Mouse (Mus musculus) embryo, embryonic 11 days (tissue): ENCODE results near the gene Acly.

Experiments used
- DNase-seq: peaks from one replicate; pipeline ENCODE4 v3.0.0-alpha.2; 2015

Gene Acly

DNA sequence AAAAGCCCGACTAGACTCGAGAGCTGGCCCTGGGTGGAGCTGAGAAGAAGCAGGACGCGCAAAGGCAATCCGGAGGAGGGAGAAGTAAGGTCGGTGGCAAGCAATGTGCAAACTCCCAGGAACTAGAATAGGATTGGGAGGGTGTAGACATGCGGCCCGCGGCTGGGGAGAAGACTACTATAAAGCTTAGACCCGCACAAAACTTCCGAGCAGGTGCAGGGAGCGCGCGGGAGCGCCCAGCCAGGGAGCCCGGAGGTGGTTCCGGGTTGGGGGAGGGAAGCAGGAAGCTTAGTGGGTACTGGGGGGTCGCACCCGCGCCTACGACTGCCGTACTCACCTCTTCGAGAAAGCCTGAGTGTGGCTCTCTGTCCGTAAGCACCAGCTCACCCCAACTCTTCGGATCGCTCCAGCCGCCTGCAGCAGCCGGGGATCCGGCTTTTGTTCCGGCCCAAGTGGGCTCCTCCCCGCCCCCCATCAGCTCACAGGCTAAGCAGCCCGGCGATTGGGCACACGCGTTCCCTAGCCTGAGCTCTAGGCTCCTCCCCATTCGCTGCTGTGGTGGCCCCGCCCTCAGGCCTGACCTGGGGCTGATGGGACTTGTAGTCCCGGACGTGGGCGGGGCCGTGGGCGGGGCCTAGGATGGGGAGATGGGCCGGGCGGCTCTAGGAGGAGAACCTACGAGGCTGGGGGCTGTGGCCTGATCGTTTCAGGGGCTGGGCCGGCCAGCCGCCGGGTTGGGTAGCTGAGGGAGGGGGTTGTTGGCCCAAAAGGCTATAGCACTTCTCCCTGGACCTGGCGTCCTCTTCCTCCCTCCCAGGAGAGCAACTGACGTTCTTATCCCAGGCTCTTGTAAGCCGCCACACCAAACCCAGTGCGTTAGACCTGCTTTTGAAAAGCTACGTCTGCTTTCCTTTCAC, at the start of gene Acly:
TSS of gene Acly (minus strand) at position 543 of the 917 bp plus-strand sequence.
- DNase-seq = peak; percentile 100

DNA sequence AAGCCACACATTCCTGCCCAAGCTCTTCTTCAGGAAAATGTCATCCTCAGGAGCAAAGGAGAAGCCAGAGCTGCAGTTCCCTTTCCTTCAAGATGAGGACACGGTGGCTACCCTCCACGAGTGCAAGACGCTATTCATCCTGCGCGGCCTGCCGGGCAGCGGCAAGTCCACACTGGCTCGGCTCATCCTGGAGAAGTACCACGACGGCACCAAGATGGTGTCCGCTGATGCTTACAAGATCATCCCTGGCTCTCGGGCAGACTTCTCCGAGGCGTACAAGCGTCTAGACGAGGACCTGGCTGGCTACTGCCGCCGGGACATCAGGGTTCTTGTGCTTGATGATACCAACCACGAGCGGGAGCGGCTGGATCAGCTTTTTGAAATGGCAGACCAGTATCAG, 48.5 kb upstream of the Acly start:
- DNase-seq = no peak

DNA sequence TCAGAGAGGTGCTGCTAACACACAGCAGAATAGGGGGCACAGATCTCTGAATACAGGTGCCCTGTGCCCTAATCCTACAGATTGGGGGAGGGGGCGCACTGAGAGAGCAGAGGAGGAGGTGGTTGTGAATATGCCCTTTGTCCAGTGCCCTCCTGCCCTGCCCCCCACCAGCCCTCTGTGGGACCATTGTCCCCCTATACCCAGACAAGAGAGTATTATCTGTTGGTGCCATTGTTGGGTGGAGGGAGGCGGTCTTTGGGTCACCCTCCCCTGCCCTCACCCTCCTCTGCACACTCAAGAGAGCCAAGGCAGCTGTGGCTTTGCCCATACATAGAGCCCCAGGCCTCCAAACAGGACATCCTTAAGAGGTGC, 47.7 kb upstream of the Acly start:
- no peak for DNase-seq

DNA sequence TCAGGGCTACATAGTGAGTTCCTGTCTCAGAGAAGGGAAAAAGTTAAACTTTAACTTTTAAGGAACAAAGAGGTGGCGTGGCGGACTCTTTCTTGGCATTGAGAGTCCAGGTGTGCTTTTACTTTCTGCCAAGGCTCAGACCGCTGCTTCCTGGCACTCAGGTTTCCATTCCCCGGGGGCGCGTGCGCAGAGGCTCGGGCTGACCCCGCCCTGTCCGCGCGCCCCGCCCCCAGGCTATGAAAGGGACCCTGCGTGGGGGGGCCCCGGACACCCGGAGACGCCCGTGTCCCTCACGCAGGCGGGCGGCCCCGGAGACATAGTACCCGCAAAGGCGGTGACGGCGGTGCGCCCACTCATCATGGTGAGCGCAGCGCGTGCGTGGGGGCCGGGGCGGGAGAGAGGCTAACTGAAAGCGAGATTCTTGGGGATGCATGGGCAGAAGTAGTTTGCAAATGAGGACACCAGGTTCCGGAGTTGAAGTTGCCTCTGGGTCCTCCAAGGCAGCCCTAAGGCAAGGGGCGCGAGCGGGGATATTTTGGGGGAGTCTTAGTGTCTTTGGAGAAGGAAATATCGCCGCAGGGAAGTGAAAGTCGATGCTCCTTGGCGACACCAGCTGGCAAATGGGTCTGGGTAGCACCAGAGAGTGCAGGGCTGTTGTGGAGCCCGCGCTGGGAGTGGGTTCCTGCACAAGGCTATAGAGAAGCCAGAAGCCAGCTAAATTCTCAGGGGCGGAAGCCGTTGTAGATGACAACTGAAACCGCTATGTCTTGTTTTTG, 47.1 kb upstream of the Acly start, which contains the start of gene Cnp:
TSS of gene Cnp (plus strand) at position 197 of the 776 bp plus-strand sequence.
- peak; percentile 82 for DNase-seq

DNA sequence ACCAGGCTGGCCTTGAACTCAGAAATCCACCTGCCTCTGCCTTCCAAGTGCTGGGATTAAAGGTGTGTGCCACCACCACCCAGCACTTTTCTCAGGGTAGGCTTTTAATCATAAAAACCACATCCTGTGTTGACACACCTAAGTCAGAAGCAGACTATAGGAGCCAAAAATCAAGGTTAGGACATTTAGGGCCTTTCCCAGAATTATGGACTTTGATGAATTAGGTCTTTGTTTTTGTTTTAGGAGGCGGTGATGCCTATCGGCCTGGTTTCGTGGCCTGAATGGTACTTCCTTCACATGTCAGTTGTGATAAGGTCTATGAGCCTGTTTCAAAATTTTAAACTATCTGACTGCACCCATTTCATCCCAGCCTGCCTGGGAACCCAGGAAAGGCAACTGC, 46.4 kb upstream of the Acly start:
- DNase-seq = no peak

DNA sequence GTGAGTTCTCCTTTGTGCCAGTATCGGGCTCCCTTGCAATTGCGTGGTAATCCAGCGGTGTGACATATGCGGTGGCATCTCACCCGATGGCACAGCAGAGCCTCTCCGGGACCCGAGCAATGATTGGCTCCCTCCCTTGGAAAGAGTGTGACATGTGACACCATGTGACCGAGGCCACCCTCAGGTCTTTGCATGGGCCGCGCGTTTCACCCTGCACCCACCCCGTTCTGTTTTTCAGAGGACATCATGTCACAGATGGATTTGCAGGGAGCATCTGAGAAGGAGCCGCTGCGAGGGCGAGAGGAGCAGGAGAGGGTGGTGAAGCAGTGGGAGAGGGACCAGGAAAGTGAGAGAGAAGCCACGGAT, 43.4 kb upstream of the Acly start:
- DNase-seq = no peak

DNA sequence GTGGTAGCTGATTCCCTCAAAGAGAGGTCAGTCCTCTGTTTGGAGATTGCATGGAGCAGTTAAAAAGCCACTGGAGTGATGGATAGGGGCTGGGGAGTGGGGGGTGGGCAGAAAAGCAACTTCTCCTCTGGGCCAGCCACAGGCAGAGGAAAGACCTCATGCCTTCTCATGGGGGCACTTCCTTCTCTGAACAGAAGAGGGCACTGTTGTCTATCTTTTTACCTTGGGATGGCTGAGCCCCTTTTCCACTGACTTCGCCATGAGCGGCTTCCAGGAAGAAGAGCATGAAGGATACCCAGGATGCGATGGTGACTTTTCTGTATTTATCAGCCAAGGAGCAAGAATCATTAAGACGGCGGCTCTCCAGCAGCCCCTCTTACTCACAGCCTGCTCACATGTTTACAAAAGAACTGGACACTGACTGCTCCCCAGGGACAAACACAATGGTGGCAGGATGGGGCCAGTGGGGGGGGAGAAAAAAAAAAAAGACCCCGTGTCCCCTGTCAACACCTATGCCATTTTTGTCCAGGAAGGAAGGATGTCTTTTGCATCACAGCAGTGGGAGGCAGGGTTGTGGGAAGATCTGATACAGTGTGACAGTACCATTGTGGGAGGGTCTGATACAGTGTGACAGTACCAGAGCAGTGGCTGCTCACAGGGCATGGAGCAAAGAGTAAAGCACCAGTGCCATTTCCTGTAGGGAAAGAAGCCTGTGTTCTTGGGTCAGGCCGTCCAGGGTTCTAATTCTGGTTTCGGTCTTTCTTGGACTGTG, 42.8 kb upstream of the Acly start:
- peak; percentile 84 for DNase-seq

DNA sequence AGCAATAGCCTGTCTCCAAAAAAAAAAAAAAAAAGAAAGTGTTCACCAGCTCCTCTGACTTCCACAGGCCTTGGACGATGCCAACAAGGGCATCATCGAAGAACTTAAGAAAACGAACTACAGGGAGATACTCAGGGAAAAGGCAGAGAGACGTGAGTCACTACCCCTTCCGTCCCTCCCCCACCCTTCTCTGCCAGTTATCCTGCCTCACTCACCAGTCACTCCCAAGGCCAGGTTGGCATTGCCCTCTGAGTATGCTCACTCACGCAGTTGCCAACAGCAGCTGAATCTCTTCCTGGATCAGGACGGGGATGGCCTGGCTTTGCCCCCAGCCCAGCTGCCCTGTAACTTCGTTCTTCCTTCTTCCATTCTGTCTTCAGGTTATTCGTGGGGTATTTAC, 42.0 kb upstream of the Acly start:
- no peak for DNase-seq

DNA sequence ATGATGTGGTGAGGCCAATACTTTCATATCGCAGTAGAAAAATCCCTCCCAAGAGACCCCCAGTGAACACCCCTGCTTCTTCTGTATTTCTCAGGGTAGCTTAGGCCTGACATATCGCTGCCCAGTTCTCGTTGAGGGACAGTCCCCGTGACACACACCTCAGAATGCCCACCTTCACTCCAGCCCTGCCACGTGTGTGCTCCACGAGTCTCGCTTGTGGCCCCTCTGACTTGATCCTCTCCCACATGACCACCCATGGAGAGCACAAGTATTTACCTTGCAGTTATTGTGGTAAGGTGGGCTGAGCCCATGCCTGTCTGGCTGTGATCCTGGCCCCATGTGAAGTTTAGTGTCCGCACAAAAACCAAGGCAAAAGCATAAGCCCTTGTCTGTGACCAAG, 40.9 kb upstream of the Acly start:
- no peak for DNase-seq

DNA sequence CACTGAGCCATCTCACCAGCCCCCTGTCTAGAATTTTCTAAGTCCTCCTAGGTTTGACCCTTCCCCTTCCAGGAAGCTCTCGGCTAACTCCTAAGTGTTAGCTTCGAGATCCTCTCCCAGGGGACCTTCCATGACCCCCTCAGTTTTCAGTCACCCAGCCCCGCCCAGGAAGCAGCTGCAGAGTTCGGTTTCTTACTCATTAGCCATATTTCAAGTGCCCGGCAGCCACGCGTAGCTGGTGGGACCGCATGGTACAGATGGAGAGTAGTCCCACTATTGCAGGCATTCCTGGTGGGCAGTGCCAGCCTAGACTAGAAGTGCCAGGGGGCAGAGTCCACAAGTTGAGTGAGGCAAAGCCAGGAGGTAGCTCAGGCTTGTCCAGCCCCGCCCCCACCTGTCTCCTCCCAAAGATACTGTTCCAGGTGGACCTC, 40.0 kb upstream of the Acly start:
- DNase-seq = no peak

DNA sequence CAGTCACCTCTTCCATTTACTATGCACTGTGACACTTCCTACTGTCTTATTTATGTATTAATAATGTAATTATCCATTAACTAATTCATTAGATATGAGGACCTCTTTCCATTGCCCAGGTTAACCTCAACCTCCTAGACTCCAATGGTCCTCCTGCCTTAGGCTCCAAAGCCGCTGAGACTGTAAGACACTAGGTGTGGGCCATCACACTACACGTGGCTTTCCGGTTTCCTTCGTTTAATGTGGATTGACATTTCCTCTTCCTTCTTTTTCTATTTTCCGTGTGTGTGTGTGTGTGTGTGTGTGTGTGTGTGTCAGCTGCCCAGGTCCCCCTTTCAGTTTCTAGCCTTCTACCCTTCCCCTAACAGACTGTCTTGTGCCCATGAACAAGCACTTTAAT, 39.4 kb upstream of the Acly start:
- DNase-seq = no peak

DNA sequence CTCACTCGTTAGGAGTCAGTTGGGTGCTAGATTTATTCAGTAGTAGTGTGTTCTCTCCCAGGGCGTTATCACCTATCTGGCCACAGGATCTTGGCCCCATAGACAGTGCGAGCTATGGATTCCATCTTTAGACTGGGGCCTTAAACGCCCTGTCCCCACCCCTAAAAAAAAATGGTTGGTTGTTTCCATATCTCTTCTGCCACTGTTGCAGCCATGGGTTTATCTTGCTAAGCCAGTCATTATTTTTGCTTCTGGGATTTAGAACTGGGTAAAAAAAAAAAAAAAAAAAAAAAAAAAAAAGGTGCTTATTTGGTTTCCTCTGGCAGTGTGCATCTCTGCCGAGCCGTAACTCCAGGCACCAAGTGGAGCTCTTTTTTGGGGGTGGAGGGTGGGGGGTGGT, 36.9 kb upstream of the Acly start:
- DNase-seq = no peak

DNA sequence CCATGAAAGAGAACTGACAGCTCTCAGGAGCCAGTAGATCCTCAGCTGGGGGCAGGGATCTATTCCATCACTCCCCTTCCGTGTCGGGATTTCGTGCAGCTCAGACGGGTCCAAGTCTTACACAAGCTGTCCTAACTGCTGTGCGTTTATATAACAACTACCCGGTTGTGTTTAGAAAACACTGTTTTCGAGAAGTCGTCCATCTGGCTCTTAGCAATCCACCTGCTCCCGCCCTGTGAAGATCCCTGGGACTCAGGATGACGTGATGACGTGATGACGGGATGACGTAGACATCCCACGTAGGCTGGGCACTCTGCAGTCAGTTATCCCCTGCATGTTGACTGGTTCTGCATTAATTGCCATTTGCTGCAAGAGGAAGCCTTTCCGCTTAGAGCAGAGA, 36.5 kb upstream of the Acly start:
- DNase-seq = no peak

DNA sequence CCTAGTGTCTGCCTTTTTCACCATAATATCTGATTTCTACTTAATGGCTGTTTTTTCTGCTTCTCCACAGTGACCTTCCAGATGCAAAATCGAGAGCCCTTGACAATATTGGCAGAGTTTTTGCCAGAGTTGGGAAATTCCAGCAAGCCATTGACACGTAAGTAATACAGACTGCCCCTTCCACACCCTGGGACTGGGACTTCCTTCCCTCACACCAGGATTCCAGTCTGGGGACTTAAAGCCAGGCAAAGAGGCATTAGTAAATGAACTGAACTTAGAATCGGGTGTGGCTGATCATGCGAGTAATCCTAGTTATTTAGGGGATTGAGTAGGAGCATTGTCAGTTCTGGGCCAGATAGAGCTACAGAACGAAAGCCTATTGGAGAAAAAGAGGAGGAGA, 33.9 kb upstream of the Acly start:
- DNase-seq = no peak

DNA sequence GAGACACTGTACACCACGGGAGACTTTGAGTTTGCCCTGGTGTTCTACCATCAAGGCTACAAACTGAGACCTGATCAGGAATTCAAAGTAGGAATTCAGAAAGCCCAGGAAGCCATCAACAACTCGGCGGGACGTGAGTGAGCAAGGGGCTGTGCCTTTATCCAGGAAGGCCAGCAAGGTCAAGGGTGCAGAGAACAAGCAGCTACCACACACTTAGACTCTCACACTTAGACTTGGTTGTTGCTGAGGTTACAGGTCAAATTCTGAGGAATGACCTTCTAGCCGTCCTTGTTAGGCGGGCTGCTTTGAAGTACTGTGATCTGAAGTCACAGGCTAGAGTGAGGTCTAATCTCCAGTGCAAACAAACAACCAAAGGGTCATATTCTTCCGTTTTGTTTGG, 31.7 kb upstream of the Acly start:
- DNase-seq = no peak

DNA sequence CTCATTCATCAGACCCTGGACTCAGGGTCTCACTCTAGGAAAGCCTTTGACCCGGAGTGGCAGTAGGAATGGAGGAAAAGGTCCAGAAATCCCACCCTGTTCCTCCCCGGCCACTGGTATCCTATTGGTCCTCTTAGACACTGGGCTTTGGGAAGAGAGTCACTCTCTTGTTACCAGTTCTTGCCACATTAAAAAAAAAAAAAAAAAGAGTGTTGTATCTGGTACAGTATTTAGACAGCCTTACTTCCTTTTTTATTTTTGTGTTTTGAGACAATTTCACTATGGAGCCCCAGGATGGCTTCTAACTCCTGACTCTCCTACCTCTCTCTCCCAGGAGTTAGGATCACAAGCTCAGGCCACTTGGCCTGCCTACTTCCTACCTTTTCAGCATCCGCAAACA, 29.8 kb upstream of the Acly start:
- DNase-seq = no peak

DNA sequence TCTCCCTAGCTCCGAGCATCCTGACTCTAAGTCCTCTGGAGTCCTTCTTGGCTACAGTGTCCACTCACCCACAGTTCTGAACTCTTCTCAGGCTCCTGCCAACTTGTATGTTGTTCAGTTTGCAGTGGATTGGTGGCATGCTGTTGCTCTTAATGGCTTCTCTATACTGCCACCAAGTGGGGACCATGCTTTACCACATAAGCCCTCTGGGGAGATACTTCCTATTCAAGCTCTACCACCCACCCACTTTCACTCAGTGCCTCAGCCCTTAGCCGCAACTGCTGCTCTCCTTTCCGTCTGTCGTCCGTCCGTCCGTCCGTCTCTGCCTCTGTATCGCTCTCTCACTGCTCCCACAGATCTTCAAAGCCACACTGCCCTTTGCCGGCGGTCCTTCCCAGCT, 27.8 kb upstream of the Acly start:
- peak; percentile 86 for DNase-seq

DNA sequence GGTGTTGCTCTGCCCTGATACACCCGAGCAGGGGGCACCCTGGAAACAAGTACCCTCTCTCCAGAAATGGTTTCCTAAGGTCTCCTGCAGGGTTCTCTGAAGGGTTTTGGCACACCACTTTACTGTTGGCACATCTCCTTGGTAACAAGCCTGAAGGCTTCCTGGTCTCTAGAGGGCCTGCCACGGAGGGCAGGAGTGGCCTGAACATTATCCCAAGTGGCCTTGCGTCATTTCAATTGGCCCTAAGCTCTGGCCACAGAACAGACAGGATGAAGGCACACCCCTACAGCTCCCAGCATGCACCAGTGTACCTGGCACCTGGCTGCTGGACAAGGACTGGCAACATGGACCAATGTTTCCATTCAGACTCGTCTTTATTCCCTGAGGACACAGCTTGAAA, 25.0 kb upstream of the Acly start:
- DNase-seq = no peak

DNA sequence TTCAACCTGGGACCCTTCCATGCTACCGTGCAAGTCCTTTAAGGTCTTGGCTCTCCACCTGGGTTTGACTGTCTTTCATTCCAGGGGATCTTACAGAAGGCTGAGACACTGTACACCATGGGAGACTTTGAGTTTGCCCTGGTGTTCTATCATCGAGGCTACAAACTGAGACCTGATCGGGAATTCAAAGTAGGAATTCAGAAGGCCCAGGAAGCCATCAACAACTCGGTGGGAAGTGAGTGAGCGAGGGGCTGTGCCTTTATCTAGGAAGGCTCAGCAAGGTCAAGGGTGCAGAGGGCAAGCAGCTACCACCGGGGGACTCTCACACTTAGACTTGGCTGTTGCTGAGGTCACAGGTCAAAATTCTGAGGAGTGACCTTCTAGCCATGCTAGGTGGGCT, 22.3 kb upstream of the Acly start:
- DNase-seq = no peak

DNA sequence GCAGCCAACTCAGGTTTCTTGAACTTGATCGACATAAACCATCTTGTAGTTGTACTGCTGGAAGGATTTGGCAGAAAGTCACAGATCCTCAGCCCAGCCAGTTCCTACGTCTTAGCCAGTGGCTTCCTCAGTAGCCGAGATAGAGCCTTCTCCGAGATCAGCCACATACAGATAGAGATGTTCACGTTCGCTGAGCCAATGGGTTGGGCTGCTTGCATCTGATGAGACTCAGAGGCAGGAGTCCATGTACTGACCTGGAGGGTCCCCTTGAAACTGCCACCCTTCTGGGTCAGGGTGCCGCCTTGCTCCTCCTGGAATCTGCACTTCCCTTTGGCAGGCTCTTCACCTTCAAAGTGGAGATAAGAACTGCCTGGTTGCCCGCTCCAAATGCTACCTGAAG, 21.7 kb upstream of the Acly start:
- DNase-seq = no peak

DNA sequence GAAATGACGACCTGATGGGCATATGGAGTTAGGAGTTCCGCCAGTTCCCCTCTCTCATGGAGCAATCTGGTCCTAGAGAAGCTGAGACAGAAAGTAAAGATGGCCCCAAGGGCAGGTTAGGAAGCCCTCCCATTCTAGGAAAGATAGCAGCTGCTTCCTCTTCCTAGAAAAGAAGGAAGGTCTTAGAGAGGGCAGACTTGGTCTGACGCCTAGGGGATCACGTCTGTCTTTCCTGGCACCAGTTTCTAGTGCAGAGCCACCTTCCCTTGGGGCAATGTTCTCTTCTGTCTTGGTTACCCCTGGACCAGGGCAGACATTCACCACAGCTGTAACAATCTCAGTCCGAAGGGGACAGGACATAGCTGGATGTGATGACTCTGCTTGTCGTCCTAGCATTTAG, 20.3 kb upstream of the Acly start:
- DNase-seq = no peak

DNA sequence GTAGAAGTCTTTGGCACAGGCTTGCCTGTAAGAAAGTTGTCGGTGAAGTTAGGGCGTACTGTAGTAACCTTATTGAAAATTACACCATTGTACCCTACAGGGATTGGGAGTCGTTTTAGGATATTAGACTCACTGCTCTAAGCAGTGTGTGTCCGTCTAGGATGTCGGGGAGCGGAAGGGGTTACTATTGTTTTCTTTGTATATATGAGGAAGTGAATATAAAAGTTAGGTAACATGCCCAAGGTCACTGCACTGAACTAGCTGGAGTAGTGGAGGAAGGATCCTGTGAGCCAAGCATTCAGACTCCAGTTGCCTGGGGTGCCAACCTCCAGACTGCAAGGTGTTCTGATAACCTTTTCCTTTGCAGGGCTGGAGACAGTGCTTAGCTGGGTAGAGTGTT, 19.2 kb upstream of the Acly start:
- DNase-seq = no peak

DNA sequence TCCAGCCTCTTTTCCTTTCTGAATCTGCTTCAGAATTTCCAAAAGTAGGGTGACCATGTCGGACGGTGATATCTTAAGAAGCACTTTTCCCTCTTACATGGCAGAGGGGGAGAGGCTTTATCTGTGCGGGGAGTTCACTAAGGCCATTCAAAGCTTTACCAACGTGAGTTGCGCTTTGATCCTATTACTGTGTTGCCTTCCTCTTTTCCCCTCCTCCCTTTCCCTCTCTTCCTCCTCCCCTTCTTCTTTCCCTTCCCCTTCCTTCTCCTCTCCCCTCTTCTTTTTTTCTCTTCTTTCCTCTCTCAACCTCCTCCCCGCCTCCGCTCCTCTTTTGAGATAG, 17.9 kb upstream of the Acly start:
- DNase-seq = no peak
